Mouse (Mus musculus) hindbrain, embryonic 11.5 days (tissue): ENCODE data around the gene Mpv17. TPM values are rescaled to one million over a fixed set of nuclear protein-coding genes. Genes with fewer than 3 reads are reported as not detected.
A peak's percentile ranks its signal among the peaks of the same experiment; 100 is the strongest.

Experiments
- ATAC-seq: fragments of 200-750 bp; cut with Nextera tagmentation; 2 replicates; pipeline ENCODE4 v1.8.0; 2017; ENCODE audit warnings: mild to moderate bottlenecking, moderate TSS enrichment, moderate library complexity; ENCODE audit not compliant: low FRiP score
- DNase-seq: peaks from one replicate; pipeline ENCODE4 v3.0.0-alpha.2; 2015; ENCODE audit warnings: low spot score
- H3K27ac ChIP-seq: fragments of 300-500 bp; sonication (generic); 2 replicates; pipeline ENCODE4 v1.5.1; 2014; ENCODE audit warnings: mild to moderate bottlenecking, low read depth, low read length
- H3K27me3 ChIP-seq: fragments of 300-500 bp; sonication (generic); 2 replicates; pipeline ENCODE4 v1.6.1; 2014; ENCODE audit warnings: mild to moderate bottlenecking, low read length, moderate library complexity, mixed read lengths; ENCODE audit not compliant: control insufficient read depth, insufficient read depth
- H3K36me3 ChIP-seq: fragments of 300-500 bp; sonication (generic); 2 replicates; pipeline ENCODE4 v1.6.1; 2014; ENCODE audit warnings: mild to moderate bottlenecking, low read length, moderate library complexity, mixed read lengths; ENCODE audit not compliant: control insufficient read depth, insufficient read depth
- H3K4me1 ChIP-seq: fragments of 300-500 bp; sonication (generic); replicated peaks from 2 replicates; pipeline ENCODE4 v1.6.1; 2014; ENCODE audit warnings: low read length, mixed read lengths; ENCODE audit not compliant: control insufficient read depth, insufficient read depth
- H3K4me2 ChIP-seq: fragments of 300-500 bp; sonication (generic); replicated peaks from 2 replicates; pipeline ENCODE4 v1.6.1; 2014; ENCODE audit warnings: mild to moderate bottlenecking, low read depth, low read length
- H3K4me3 ChIP-seq: fragments of 300-500 bp; sonication (generic); 2 replicates; pipeline ENCODE4 v1.5.1; 2014; ENCODE audit warnings: low read depth, low read length
- H3K9ac ChIP-seq: fragments of 300-500 bp; sonication (generic); 2 replicates; pipeline ENCODE4 v1.6.1; 2014; ENCODE audit warnings: low read depth, low read length
- H3K9me3 ChIP-seq: fragments of 300-500 bp; sonication (generic); 2 replicates; pipeline ENCODE4 v1.6.1; 2016; ENCODE audit warnings: low read length; ENCODE audit not compliant: control insufficient read depth
- WGBS: fragments of 180-500 bp; shearing (Covaris S2); extraction: QIAGEN DNeasy Blood & Tissue Kit; methylation state at CpG from one replicate; pipeline ENCODE4 v1.1.7; 2014; 5-methylcytosine and 5-hydroxymethylcytosine counted together
- polyA plus RNA-seq: library from polyadenylated mRNA; unstranded; fragments of >200 nt; fragmentation: Nextera tagmentation; extraction: Ambion mirVana; gene quantifications from 2 replicates; pipeline ENCODE4 v1.2.1, GENCODE M21; 2014

The Mpv17 gene
- polyA plus RNA-seq, 1 experiment from 2014 or later, result 57.1 TPM

GRCm38 (mm10) chr5:31136730-31137424 is 17.2 kb downstream of the Mpv17 start:
- no peak overlapping the region for H3K27ac ChIP-seq
- H3K36me3 ChIP-seq, result no peaks in the 10 kb centered on the region
- DNase-seq, result peak; percentile 34
- no peak for ATAC-seq
- H3K4me1 ChIP-seq, result peaks cover 10% of the 10 kb centered on the region
- no peaks in the 10 kb centered on the region for H3K9me3 ChIP-seq
- peaks cover 46% of the 10 kb centered on the region for H3K27me3 ChIP-seq
- H3K4me2 ChIP-seq, result peak overlapping the region; percentile 23
- under 1% methylated on average over 33 of the region's 33 CpGs for WGBS
- H3K9ac ChIP-seq, result no peak overlapping the region
- no peak overlapping the region; the same call in 1 of the 2 replicates for H3K4me3 ChIP-seq

- 40% methylated on average over 5 of the region's 5 CpGs for WGBS
- DNase-seq, result no peak
- H3K4me1 ChIP-seq, result no peaks in the 10 kb centered on the region
Observed at GRCm38 (mm10) chr5:31126050-31126449, 28.0 kb downstream of the Mpv17 start.

GRCm38 (mm10) chr5:31123481-31123880 is 30.6 kb downstream of the Mpv17 start:
- ATAC-seq, result no peak
- DNase-seq, result no peak
- H3K9ac ChIP-seq, result no peak overlapping the region
- no peaks in the 10 kb centered on the region for H3K9me3 ChIP-seq
- H3K4me3 ChIP-seq, result no peak overlapping the region
- no peak overlapping the region for H3K4me2 ChIP-seq
- H3K27ac ChIP-seq, result no peak overlapping the region
- no peaks in the 10 kb centered on the region for H3K27me3 ChIP-seq
- WGBS, result 50% methylated on average over 2 of the region's 2 CpGs
- H3K36me3 ChIP-seq, result no peaks in the 10 kb centered on the region
- no peaks in the 10 kb centered on the region for H3K4me1 ChIP-seq

More at GRCm38 (mm10) chr5:31126050-31126449, 28.0 kb downstream of the Mpv17 start:
- Histone ChIP-seq H3K9ac (no peak overlapping the region), H3K4me2 (no peak overlapping the region), H3K4me3 (no peak overlapping the region), H3K36me3 (no peaks in the 10 kb centered on the region), H3K9me3 (no peaks in the 10 kb centered on the region), H3K27ac (no peak overlapping the region), H3K27me3 (no peaks in the 10 kb centered on the region)
- ATAC-seq, result no peak

GRCm38 (mm10) chr5:31121111-31121510 is 32.9 kb downstream of the Mpv17 start:
- DNase-seq (no peak), ATAC-seq (no peak)
- H3K36me3 ChIP-seq, result no peaks in the 10 kb centered on the region
- no peaks in the 10 kb centered on the region for H3K27me3 ChIP-seq
- no peaks in the 10 kb centered on the region for H3K4me1 ChIP-seq
- H3K27ac ChIP-seq, result no peak overlapping the region
- no peaks in the 10 kb centered on the region for H3K9me3 ChIP-seq
- H3K4me2 ChIP-seq, result no peak overlapping the region
- H3K4me3 ChIP-seq, result no peak overlapping the region
- 88% methylated on average over 8 of the region's 8 CpGs for WGBS
- no peak overlapping the region for H3K9ac ChIP-seq

- Histone ChIP-seq H3K9me3 (no peaks in the 10 kb centered on the region), H3K4me3 (no peak overlapping the region), H3K4me1 (no peaks in the 10 kb centered on the region), H3K27me3 (no peaks in the 10 kb centered on the region), H3K27ac (no peak overlapping the region), H3K36me3 (no peaks in the 10 kb centered on the region), H3K9ac (no peak overlapping the region), H3K4me2 (no peak overlapping the region)
- 26% methylated on average over 10 of the region's 10 CpGs for WGBS
- DNase-seq (no peak), ATAC-seq (no peak)
Observed at GRCm38 (mm10) chr5:31116912-31117311, 37.1 kb downstream of the Mpv17 start.

GRCm38 (mm10) chr5:31116354-31116753 is 37.7 kb downstream of the Mpv17 start, which contains the start of gene Trim54:
Trim54 (plus strand) TSS chr5:31116712.
- ATAC-seq, result no peak
- Histone ChIP-seq H3K9ac (no peak within 1 kb of the TSS), H3K4me2 (no peak within 1 kb of the TSS), H3K27ac (no peak within 1 kb of the TSS), H3K4me3 (no peak within 1 kb of the TSS), H3K9me3 (no peaks in the 10 kb centered on the region), H3K4me1 (no peaks in the 10 kb centered on the region), H3K36me3 (no peaks in the 10 kb centered on the region), H3K27me3 (no peaks in the 10 kb centered on the region)
- 44% methylated on average over 3 of the region's 3 CpGs for WGBS
- no peak for DNase-seq

- DNase-seq, result no peak
- H3K9ac ChIP-seq, result no peak overlapping the region
Observed at GRCm38 (mm10) chr5:31110781-31111180, 43.3 kb downstream of the Mpv17 start.

GRCm38 (mm10) chr5:31108000-31108490 is 46.0 kb downstream of the Mpv17 start, which contains the start of gene Slc30a3:
Slc30a3 (minus strand) TSS chr5:31108237.
- Histone ChIP-seq H3K27me3 (no peaks in the 10 kb centered on the region), H3K36me3 (no peaks in the 10 kb centered on the region), H3K4me3 (no peak within 1 kb of the TSS), H3K4me1 (no peaks in the 10 kb centered on the region), H3K27ac (no peak within 1 kb of the TSS), H3K4me2 (no peak within 1 kb of the TSS), H3K9me3 (no peaks in the 10 kb centered on the region), H3K9ac (no peak within 1 kb of the TSS)
- no peak for ATAC-seq
- no peak for DNase-seq
- WGBS, result 92% methylated on average over 18 of the region's 18 CpGs

More at GRCm38 (mm10) chr5:31110781-31111180, 43.3 kb downstream of the Mpv17 start:
- no peaks in the 10 kb centered on the region for H3K27me3 ChIP-seq
- no peak overlapping the region for H3K4me3 ChIP-seq
- H3K36me3 ChIP-seq, result no peaks in the 10 kb centered on the region
- no peak for ATAC-seq
- no peaks in the 10 kb centered on the region for H3K4me1 ChIP-seq
- 42% methylated on average over 7 of the region's 7 CpGs for WGBS
- H3K4me2 ChIP-seq, result no peak overlapping the region
- no peak overlapping the region for H3K27ac ChIP-seq
- no peaks in the 10 kb centered on the region for H3K9me3 ChIP-seq

GRCm38 (mm10) chr5:31105814-31106335 is 48.2 kb downstream of the Mpv17 start, which contains the start of gene Dnajc5g:
Dnajc5g (plus strand) TSS chr5:31106285.
- Histone ChIP-seq H3K9me3 (no peaks in the 10 kb centered on the region), H3K27ac (no peak within 1 kb of the TSS), H3K4me1 (no peaks in the 10 kb centered on the region), H3K9ac (no peak within 1 kb of the TSS), H3K4me3 (no peak within 1 kb of the TSS), H3K36me3 (no peaks in the 10 kb centered on the region), H3K4me2 (no peak within 1 kb of the TSS), H3K27me3 (no peaks in the 10 kb centered on the region)
- DNase-seq (no peak), ATAC-seq (no peak)
- 84% methylated on average over 9 of the region's 9 CpGs for WGBS
